Mouse (Mus musculus) forebrain, embryonic 12.5 days (tissue): ENCODE data around the gene Ccdc12. TPM values are rescaled to one million over a fixed set of nuclear protein-coding genes. Genes with fewer than 3 reads are reported as not detected.

Experiments
- ATAC-seq: fragments of 200-750 bp; cut with Nextera tagmentation; 2 replicates; pipeline ENCODE4 v1.8.0; 2017; ENCODE audit warnings: moderate TSS enrichment; ENCODE audit not compliant: low FRiP score
- H3K27ac ChIP-seq: fragments of 300-500 bp; sonication (generic); 2 replicates; pipeline ENCODE4 v1.5.1; 2016; ENCODE audit warnings: mild to moderate bottlenecking
- H3K27me3 ChIP-seq: fragments of 300-500 bp; sonication (generic); 2 replicates; pipeline ENCODE4 v1.6.1; 2016; ENCODE audit warnings: mild to moderate bottlenecking
- H3K36me3 ChIP-seq: fragments of 300-500 bp; sonication (generic); replicated peaks from 2 replicates; pipeline ENCODE4 v1.6.1; 2016; ENCODE audit warnings: mild to moderate bottlenecking
- H3K4me1 ChIP-seq: fragments of 300-500 bp; sonication (generic); 2 replicates; pipeline ENCODE4 v1.6.1; 2016
- H3K4me2 ChIP-seq: fragments of 300-500 bp; sonication (generic); 2 replicates; pipeline ENCODE4 v1.6.1; 2016; ENCODE audit warnings: mild to moderate bottlenecking, moderate library complexity
- H3K4me3 ChIP-seq: fragments of 300-500 bp; sonication (generic); replicated peaks from 2 replicates; pipeline ENCODE4 v1.5.1; 2016; ENCODE audit warnings: mild to moderate bottlenecking
- H3K9ac ChIP-seq: fragments of 300-500 bp; sonication (generic); 2 replicates; pipeline ENCODE4 v1.6.1; 2016; ENCODE audit warnings: mild to moderate bottlenecking
- H3K9me3 ChIP-seq: fragments of 300-500 bp; sonication (generic); 2 replicates; pipeline ENCODE4 v1.6.1; 2016
- WGBS: fragments of 180-500 bp; shearing (Covaris S2); methylation state at CpG from one replicate; pipeline ENCODE4 v1.1.7; 2016; 5-methylcytosine and 5-hydroxymethylcytosine counted together
- microRNA-seq: library from miRNA; unstranded; fragments of <30 nt; microRNA quantifications from one replicate; pipeline ENCODE4, GENCODE M21; 2017
- polyA plus RNA-seq: library from polyadenylated mRNA; unstranded; fragments of >200 nt; fragmentation: Nextera tagmentation; extraction: Ambion mirVana; gene quantifications from 2 replicates; pipeline ENCODE4 v1.2.1, GENCODE M21; 2016

Ccdc12 gene
- polyA plus RNA-seq, 1 experiment from 2014 or later, result 143 TPM

- H3K36me3 ChIP-seq, result no peaks in the 10 kb centered on the region
- WGBS, result 82% methylated on average over 4 of the region's 4 CpGs
These were observed 97.5 kb downstream of the Ccdc12 start for GRCm38 (mm10) chr9:110753773-110754172.

GRCm38 (mm10) chr9:110757816-110758215, 101.5 kb downstream of the Ccdc12 start:
- no peak overlapping the region for H3K9ac ChIP-seq
- no peak for ATAC-seq
- H3K9me3 ChIP-seq, result no peaks in the 10 kb centered on the region
- 88% methylated on average over 5 of the region's 5 CpGs for WGBS
- no peak overlapping the region for H3K4me2 ChIP-seq
- H3K27me3 ChIP-seq, result peaks cover 4% of the 10 kb centered on the region; the same call in 1 of the 2 replicates
- H3K27ac ChIP-seq, result no peak overlapping the region
- no peaks in the 10 kb centered on the region for H3K4me1 ChIP-seq
- no peaks in the 10 kb centered on the region for H3K36me3 ChIP-seq
- H3K4me3 ChIP-seq, result no peak overlapping the region

More at GRCm38 (mm10) chr9:110753773-110754172, 97.5 kb downstream of the Ccdc12 start:
- no peaks in the 10 kb centered on the region for H3K9me3 ChIP-seq
- H3K4me1 ChIP-seq, result peaks cover 4% of the 10 kb centered on the region; the same call in 1 of the 2 replicates
- H3K4me3 ChIP-seq, result no peak overlapping the region
- no peak for ATAC-seq
- H3K4me2 ChIP-seq, result no peak overlapping the region
- H3K27me3 ChIP-seq, result peaks cover 16% of the 10 kb centered on the region; the same call in 1 of the 2 replicates
- H3K27ac ChIP-seq, result no peak overlapping the region
- no peak overlapping the region for H3K9ac ChIP-seq

GRCm38 (mm10) chr9:110758605-110759004, 102.3 kb downstream of the Ccdc12 start:
- ATAC-seq, result no peak
- whole genome bisulfite sequencing, result 70% methylated on average over 8 of the region's 8 CpGs
- no peak overlapping the region for H3K9ac ChIP-seq
- H3K36me3 ChIP-seq, result no peaks in the 10 kb centered on the region
- H3K4me2 ChIP-seq, result no peak overlapping the region
- no peaks in the 10 kb centered on the region for H3K4me1 ChIP-seq
- H3K27me3 ChIP-seq, result peaks cover 5% of the 10 kb centered on the region; the same call in 1 of the 2 replicates
- H3K27ac ChIP-seq, result no peak overlapping the region
- H3K4me3 ChIP-seq, result no peak overlapping the region
- no peaks in the 10 kb centered on the region for H3K9me3 ChIP-seq

GRCm38 (mm10) chr9:110759265-110759664, 103.0 kb downstream of the Ccdc12 start:
- no peaks in the 10 kb centered on the region for H3K4me1 ChIP-seq
- no peak for ATAC-seq
- H3K36me3 ChIP-seq, result no peaks in the 10 kb centered on the region
- H3K4me3 ChIP-seq, result no peak overlapping the region
- no peak overlapping the region for H3K4me2 ChIP-seq
- H3K27ac ChIP-seq, result no peak overlapping the region
- H3K27me3 ChIP-seq, result peaks cover 9% of the 10 kb centered on the region; the same call in 1 of the 2 replicates
- H3K9ac ChIP-seq, result no peak overlapping the region
- WGBS, result 60% methylated on average over 2 of the region's 2 CpGs
- H3K9me3 ChIP-seq, result no peaks in the 10 kb centered on the region

- Histone ChIP-seq H3K9me3 (no peaks in the 10 kb centered on the region), H3K27ac (no peak overlapping the region), H3K4me1 (no peaks in the 10 kb centered on the region), H3K9ac (no peak overlapping the region), H3K36me3 (no peaks in the 10 kb centered on the region), H3K4me2 (no peak overlapping the region), H3K27me3 (peaks cover 14% of the 10 kb centered on the region; the same call in 1 of the 2 replicates), H3K4me3 (no peak overlapping the region)
- no peak for ATAC-seq
- WGBS, result 86% methylated on average over 8 of the region's 8 CpGs
These were observed 104.6 kb downstream of the Ccdc12 start for GRCm38 (mm10) chr9:110760886-110761285.

Small RNAs within 50 kb of the gene (microRNA-seq; reads per million reads assigned to microRNA genes)
- gene Mir8107, result not detected

Other genes with a start within 250 kb of the Ccdc12 start
- 20.4 and 20.9 TPM in 2 replicates for gene Ptpn23, start 248.3 kb upstream of the Ccdc12 start, polyA plus RNA-seq
- 1.2 and 2.2 TPM in 2 replicates for gene Ngp, start 236.8 kb upstream of the Ccdc12 start, polyA plus RNA-seq
- 10.3 and 10.5 TPM in 2 replicates for gene Klhl18, start 179.8 kb upstream of the Ccdc12 start, polyA plus RNA-seq
- 1.6 and 2.0 TPM in 2 replicates for gene Kif9, start 179.5 kb upstream of the Ccdc12 start, polyA plus RNA-seq
- 45.0 and 49.7 TPM in 2 replicates for gene Setd2, start 123.9 kb upstream of the Ccdc12 start, polyA plus RNA-seq
- gene Nradd, start 32.1 kb upstream of the Ccdc12 start, polyA plus RNA-seq, result 31.0 and 32.0 TPM in 2 replicates
- 2.0 and 2.3 TPM in 2 replicates for gene Nbeal2, start 2.3 kb upstream of the Ccdc12 start, polyA plus RNA-seq
- gene Myl3, start 85.4 kb downstream of the Ccdc12 start, polyA plus RNA-seq, result 1.3 and 1.5 TPM in 2 replicates
- 16.1 and 18.6 TPM in 2 replicates for gene Pth1r, start 90.6 kb downstream of the Ccdc12 start, polyA plus RNA-seq
- not detected in 2 replicates for gene Prss42, start 141.7 kb downstream of the Ccdc12 start, polyA plus RNA-seq
- not detected in 2 replicates for gene Prss44, start 157.5 kb downstream of the Ccdc12 start, polyA plus RNA-seq
- gene Prss43, start 170.2 kb downstream of the Ccdc12 start, polyA plus RNA-seq, result not detected in 2 replicates
- gene Prss45, start 178.1 kb downstream of the Ccdc12 start, polyA plus RNA-seq, result not detected in 2 replicates
- gene Prss46, start 188.0 kb downstream of the Ccdc12 start, polyA plus RNA-seq, result not detected in 2 replicates
- 0.17 TPM in 1 of 2 replicates, not detected in the other for gene Prss50, start 201.5 kb downstream of the Ccdc12 start, polyA plus RNA-seq
- gene Als2cl, start 223.4 kb downstream of the Ccdc12 start, polyA plus RNA-seq, result 1.2 and 1.7 TPM in 2 replicates
- gene Tmie, start 223.6 kb downstream of the Ccdc12 start, polyA plus RNA-seq, result 0.42 and 0.43 TPM in 2 replicates